Mouse (Mus musculus) fibroblast of lung, adult 2 months (primary cell): ENCODE results near the gene Hbq1a.
A peak's percentile ranks its signal among the peaks of the same experiment; 100 is the strongest.
"Not testable (repeated sequence)": the region's sequence is repeated elsewhere in the genome, so short reads cannot be mapped to it uniquely, and the experiment has no call there.

ENCODE experiments used
- DNase-seq: peaks from one replicate; pipeline ENCODE4 v3.0.0-alpha.2; 2011; ENCODE audit warnings: low read depth

Hbq1a gene

DNA sequence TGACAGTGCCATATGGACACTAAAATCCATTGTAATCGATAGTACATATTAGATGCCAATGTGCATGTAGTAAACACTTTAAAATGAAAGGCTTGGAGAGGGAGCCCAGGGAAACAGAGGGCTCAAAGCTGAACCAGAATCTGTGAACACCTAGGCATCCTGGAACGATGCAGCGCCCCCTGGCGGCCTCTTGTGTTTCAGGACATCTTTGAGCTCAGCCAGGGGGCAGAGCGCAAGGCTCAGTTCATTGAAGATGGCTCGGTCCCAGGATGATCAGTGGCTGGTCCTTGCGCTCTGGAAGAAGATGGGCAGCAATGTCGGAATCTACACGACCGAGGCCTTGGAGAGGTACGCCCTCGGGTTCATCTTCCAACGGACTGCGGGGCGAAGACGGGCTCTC lies at the start of gene Hbq1a:
TSS of gene Hbq1a (plus strand) at position 205 of the 400 bp plus-strand sequence.
- DNase-seq = not testable (repeated sequence)

GRCm38 (mm10) chr11:32250880-32251763 lies 48.7 kb upstream of the Hbq1a start:
- DNase-seq = no peak

DNA sequence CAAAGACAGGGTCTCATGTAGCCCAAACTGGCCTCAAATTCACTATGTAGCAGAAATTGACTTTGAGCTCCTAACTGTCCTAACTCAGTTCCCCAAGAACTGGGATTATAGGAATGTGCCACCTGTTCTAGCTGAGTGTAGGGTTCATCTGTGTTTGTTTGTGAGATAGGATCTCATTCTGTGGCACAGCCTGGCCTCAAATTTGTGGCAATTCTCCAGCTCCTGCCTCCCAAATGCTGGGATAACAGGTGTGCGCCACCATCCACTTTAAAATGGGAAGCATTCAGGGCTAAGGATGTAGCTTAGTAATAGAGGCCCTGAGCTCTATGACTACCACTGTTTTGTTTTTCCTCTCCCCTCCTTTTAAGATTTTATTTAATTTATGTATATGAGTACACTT lies 46.7 kb upstream of the Hbq1a start:
- no peak for DNase-seq

GRCm38 (mm10) chr11:32256146-32256545 lies 43.7 kb upstream of the Hbq1a start:
- no peak for DNase-seq

DNA sequence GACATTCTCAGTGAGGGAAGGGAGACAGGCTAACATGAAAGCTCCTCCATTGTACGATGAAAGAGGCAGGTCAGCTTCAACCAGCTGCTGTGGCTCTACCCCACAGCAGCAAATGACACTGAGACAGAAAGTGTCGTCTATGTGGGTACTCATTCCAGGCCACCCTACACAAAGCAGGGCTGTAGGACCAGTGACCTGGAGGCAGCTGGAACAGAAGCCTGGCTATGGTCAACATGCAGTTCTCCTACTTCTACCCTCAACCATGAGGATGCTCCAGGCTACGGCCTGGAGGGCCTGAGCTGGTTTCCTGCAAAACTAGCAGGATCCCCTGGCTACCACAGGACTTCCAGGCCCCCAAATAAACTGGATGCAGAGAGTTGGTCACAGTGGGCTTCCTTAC lies 43.3 kb upstream of the Hbq1a start:
- no peak for DNase-seq

DNA sequence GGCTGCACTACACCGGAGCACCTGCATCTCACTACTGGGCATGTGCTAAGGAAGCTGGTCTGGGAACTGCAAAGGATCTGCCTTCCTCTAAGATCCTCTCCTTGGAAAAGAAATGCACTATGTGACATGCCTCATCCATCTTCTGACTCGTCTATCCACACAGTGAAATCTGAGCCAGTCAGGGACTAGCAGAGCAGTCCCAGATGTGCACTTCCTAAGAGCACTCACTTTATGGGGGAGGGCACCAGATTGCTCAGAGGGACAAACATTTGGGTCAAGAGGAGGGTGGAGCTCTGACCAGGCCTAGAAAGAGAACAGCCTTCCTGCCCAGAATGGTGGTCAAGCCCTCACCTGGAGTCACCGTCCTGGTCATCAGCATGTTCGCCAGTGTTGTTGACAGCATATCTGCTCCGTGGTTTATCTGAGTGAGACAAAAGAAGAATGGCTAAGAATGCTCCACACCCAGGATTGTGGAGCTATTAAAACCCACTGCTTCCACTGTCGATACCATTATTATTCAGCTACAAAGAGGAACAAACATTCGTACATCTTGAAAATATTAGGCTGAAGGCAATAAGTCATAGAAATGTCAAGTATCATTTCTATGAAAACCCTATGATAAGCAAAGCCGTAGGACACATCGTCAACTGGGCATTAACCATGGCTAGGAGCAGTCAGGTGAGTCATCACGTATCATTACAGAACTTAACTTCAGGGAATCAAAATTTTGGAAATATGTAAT lies 37.0 kb upstream of the Hbq1a start:
- no peak for DNase-seq

DNA sequence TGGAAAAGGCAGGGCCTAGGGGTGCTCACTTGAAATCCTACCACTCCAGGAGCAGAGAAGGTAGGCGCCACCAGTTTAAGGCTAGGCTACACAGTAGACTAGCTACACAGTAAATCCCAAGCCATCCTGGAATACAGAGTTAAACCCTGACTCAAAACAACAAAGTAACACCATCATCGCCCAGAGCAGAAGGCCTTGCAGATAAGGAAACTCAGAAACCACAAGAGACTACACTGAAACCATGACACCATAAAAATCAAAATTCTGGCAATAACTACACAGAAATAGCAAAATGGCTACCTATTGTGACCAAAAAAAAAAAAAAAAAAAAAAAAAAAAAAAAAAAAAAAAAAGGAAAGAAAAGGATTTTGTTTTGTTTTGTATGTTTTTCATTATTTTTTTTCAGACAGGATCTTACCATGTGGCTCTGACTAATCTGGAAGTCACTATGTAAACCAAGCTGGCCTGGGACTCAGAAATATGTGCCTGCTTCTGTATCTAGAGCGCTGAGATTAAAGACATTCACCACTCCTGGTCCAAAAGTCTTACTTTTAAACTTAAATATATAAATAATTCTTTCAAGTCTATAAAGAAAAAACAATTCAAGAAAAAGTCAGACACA lies 34.6 kb upstream of the Hbq1a start:
- DNase-seq = no peak

DNA sequence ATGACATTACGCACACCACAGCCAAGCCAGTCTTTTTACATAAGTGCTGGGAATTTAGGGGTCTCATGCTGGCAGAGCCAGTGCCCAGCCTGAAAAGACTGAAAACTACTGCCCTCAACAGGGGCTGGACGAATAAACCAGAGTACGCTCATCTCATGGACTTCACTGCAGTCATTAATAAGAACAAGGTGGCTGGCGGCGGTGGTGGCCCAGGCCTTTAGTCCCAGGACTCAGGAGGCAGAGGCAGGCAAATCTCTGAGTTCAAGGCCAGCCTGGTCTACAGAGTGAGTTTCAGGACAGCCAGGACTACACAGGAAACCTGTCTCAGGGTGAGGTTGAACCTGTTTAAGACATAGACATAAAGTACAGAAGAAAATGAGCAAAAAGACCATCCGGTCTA lies 33.7 kb upstream of the Hbq1a start:
- no peak for DNase-seq

DNA sequence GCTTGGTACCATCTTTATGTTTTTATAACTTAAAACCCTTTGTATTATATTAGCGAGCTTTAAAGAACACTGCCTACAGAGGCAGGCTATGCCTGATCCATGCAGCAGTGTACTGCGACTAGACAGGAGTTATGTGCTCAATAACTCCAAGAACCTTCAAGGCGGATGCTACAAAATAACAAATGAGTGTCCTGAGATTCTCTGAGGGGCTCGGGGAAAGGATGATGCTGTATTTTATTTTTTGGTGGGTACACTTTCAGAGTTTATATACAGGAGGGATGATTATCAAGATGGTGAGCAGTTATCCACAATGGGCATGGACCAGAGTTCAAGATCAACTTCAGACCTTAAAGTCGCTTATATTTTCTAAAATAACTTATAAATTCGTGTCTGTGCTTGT lies 33.1 kb upstream of the Hbq1a start:
- no peak for DNase-seq

GRCm38 (mm10) chr11:32267188-32267884 lies 32.5 kb upstream of the Hbq1a start, which contains the start of gene Nprl3:
Gene Nprl3, minus strand, starts transcription at chr11:32267707.
- DNase-seq = peak; percentile 82

DNA sequence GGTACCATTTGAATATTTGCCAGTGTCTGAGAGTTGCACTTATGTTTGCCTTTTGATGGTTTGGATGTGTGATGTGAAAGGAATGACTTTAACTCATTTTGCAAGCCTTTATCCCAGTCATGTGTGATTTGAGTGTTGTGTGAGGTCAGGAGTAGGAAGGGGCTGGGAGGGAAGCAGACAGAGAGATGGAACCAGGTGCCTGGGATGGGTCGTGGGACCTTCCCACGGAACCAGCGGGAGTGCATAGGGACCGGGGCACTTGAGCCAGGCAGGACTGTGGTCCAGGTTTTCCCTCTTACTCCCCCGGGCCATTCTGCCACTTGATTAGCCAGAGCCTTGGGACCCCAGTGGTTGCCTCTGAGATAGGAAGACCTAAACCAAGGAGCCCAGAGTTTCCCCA lies 31.9 kb upstream of the Hbq1a start:
- no peak for DNase-seq

GRCm38 (mm10) chr11:32268952-32269351 lies 30.9 kb upstream of the Hbq1a start:
- DNase-seq = no peak

- DNase-seq = no peak
Observed at GRCm38 (mm10) chr11:32271178-32271577, 28.7 kb upstream of the Hbq1a start.

DNA sequence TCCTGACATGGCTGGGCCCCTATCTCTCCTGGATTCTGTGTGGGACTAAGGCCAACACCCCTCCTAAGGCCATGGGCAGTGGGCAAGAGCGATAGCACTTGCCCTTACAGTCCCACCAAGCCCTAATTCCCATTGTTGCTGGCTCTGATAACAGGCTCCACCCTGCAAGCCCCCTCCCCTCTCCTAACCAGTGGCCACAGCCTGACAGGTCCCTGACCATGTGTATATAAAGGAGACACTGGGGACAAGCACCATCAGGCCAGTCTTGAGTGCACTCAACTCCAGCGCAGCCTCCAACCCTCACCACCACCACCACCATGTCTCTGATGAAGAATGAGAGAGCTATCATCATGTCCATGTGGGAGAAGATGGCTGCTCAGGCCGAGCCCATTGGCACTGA lies 23.5 kb upstream of the Hbq1a start, which contains the start of gene Hba-x:
TSS of gene Hba-x (plus strand) at position 54 of the 400 bp plus-strand sequence.
- DNase-seq = no peak

- DNase-seq = no peak
Observed at GRCm38 (mm10) chr11:32277736-32278457, 22.0 kb upstream of the Hbq1a start.

- DNase-seq = no peak
Observed at GRCm38 (mm10) chr11:32278458-32278957, 21.4 kb upstream of the Hbq1a start.

DNA sequence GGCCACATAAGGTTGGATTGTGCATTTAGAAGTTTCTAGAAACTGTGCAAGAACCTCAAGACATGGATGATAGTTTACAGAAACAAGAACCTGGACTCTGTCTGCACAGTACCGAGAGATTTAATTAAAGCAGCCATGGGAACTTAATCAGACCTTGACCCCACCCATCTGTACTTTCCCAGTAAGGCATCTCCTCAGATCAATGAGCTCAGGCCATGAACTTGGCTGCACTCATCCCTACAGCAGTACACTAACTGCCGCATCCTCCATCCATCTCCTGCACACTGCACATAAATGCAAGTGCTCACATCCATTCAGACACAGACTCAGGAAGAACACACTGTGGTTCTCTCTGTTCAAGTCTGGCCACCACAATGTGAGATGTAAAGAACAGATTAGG lies 19.2 kb upstream of the Hbq1a start:
- no peak for DNase-seq

- no peak for DNase-seq
Observed at GRCm38 (mm10) chr11:32281416-32282144, 18.3 kb upstream of the Hbq1a start.

GRCm38 (mm10) chr11:32283091-32283777 lies 16.6 kb upstream of the Hbq1a start, which contains the start of gene Hba-a1:
Gene Hba-a1, plus strand, starts transcription at chr11:32283511.
- DNase-seq = not testable (repeated sequence)

DNA sequence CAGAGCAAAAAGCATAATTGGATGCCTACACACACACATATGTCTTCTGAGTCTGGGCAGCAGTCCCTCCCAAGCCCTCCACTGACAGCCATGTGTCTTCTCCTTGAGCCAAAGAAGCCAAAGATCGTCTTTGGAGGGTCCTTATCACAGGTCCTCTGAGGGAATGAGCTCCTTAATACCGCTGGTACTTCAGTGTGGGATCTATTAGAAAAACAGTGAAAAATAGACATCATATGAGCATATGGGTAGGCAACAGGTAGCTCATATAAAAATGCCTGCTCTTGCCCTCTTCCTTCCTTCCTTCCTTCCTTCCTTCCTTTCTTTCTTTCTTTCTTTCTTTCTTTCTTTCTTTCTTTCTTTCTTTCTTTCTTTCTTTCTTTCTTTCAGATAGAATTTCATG lies 15.3 kb upstream of the Hbq1a start:
- DNase-seq = not testable (repeated sequence)
